Mouse (Mus musculus) leukemia stem cell, adult 10-12 weeks (primary cell): ENCODE data around the gene Il7r. TPM values are rescaled to one million over a fixed set of nuclear protein-coding genes. Genes with fewer than 3 reads are reported as not detected.

ENCODE experiments used
- polyA plus RNA-seq: library from polyadenylated mRNA; stranded (reverse); fragments of >175 nt; gene quantifications from 2 replicates; pipeline ENCODE4 v1.2.3, GENCODE M21; 2012; ENCODE audit warnings: low replicate concordance

Il7r gene
- 0.20 and 0.35 TPM in 2 replicates for polyA plus RNA-seq

GRCm38 (mm10) chr15:9530076-9530475 lies at the start of gene Il7r:
Gene Il7r, minus strand, starts transcription at chr15:9530176.

Other genes with a start within 250 kb of the Il7r start
- gene Ugt3a2, start 194.6 kb downstream of the Il7r start, polyA plus RNA-seq = not detected in 2 replicates
- not detected in 2 replicates for gene Capsl, start 94.1 kb downstream of the Il7r start, polyA plus RNA-seq
- not detected in 2 replicates for gene Spef2, start 218.7 kb upstream of the Il7r start, polyA plus RNA-seq